Mouse (Mus musculus): ENCODE data around the gene Stk24.

The Stk24 gene

DNA sequence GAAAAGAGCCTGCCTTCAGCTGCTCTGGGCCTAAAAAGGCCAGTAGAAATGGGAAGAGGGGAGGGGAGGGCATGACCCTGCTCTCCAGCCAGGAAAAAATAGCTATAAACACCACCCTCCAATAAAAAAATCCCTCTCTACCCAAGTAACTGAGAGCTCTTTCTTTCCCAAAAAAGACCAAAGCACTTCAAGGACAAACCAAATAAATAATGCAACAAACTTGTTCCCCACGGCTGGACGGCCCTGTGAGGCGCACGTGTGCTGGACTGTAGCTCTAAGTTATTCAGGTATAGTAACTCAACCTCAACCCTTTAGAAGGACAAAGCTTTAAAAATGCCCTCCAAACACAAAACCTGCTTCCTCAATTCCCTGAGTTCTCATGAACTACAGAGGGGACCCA is 28.1 kb downstream of the Stk24 start:
- DNase-seq (ENCODE audit: low read depth, low spot score), result no peak

DNA sequence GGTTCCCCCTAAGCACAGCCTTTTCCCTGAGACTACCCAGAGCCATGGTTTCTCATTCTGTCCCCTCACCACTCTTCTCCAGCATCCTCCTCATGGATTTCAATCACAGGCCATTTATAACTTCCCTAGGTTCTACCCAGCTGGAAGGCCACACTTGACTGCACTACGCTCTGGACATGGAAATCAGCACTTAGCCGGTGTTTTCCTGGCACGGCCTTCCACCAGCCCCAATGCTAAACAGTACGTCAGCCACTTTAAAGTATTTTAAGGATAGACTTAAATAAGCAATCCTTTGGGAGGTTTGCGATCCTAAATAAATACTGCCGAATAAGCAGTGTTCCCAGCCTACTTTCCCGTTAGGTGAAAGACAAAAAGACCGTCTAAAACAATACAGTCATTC is 29.8 kb downstream of the Stk24 start:
- DNase-seq (ENCODE audit: low read depth, low spot score), result no peak

DNA sequence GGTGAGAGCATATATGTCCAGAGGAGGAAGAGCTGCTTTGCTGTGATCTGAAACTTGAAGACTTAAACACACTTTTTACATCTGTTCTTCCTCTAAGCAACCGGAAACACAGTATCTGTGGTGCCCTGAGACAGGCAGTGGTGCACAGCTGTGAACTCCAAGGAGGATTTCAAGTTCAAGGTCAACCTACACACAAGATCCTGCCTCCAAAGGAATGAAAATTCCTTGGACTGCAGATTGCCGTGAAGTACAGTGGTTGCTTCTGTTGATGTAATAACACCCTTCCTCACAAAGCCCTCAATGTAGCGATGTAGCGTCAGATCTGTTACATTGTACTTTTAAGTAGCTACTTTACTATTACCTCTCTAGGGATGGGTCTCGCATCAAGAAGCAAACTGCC is 30.5 kb downstream of the Stk24 start:
- DNase-seq (ENCODE audit: low read depth, low spot score), result no peak

DNA sequence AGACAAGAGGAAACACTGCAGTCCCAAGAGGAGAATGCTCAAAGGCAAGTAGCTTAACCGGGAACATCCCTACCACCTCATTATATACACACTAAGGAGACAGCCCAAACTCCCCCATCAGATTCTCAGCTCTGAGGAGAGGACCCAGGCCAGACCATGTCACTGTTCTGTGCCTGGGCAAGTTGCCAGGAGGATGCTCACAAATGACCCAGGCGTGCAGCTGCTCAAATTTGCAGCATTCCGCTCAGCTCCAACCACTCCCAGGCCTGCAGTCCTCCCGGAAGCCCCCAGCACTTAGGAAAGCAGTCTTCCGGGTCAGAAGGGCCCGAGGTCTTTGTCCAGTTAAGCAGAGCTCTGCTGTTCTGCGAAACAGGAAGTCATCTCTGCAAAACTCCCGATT is 31.6 kb downstream of the Stk24 start:
- DNase-seq (ENCODE audit: low read depth, low spot score), result peak; percentile 50

DNA sequence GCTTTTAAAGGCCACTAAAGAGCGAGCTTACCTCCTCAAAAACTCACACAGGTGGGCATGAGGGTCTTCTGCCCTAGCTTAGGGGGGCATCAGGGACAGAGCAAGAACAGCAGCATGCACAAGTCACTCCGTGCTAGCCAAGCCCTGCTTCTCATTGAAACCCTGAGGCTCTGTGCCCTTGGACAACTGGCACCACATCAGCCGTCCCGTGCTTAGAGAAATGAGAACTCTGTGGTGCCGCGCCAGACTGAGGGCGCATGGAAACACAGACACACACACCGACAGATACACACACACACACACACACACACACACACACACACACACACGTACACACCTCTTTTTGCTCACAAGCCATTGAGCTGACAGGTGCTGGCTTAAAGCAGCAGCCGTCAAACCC is 32.7 kb downstream of the Stk24 start:
- DNase-seq (ENCODE audit: low read depth, low spot score), result no peak

DNA sequence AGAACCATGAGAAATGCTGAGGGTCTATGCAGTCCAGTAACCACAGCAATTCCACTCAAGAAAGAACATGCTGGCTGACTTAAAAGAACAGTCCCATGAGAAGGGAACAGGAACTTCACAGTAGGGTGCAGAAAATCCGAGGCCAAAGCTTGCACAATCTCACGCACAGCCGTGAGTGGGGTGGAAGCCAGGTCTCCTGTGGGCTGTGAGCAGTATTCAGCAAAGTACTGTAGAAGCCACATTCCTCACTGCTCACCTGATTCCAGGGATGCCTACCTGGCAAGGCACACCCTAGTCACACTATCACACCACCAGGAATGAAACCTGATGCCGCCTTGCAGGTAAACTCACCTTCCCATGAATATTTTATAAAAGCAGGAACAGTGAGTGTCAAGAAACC is 33.2 kb downstream of the Stk24 start:
- DNase-seq (ENCODE audit: low read depth, low spot score), result no peak

DNA sequence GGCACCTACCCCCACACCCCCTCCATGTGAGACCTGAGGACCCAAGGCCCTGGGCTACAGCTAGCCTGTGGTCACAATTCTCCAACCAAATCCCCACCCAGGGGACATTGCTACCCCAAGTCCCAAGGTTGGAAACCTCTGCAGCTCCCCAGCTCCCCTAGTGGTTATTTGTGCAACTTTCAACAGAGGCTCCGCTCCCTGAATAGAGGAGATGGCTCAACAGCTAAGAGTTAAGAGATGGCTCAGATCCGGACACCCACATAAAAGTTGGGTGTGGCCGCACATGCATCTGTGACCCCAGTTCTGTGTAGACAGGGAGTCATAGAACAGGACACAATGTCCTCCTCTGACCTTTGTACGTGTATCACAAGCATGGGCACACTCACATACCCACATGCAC is 33.8 kb downstream of the Stk24 start:
- no peak for DNase-seq (ENCODE audit: low read depth, low spot score)

DNA sequence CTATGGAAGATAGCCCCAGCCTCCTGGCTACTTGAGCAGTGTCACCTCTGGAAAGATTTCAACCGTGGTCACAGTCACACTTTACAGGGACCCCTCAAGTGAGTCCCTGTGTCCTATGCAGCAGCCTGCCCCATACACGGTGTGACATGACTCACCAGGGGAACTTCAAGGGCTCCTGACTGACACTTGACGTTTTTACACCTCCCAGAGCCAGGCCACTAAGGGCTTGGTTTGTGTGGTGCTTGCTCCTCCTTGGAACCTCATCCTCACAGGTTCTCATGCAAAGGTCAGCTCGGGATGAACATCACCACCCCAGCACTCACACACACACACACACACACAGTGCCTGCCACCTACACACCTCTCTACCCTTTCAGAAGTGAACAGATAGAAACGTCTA is 34.9 kb downstream of the Stk24 start:
- no peak for DNase-seq (ENCODE audit: low read depth, low spot score)

DNA sequence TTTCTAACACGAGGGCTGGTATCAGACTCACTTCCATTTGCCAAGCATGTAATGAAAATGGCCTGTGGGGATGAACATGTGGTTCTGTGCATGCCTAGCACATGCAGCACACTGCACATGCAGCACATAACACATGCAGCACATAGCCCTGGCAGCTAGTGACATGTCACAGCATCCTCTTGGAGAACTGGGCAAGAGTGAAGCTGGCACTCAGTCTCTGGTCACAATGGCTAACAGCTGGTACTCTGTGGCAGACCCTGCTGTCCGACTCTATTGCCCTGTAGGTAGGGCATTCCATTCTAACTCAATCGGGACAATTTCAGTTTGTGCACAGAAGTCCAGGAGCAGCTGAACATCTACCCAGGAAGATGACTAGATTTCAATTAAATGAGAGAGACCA is 36.9 kb downstream of the Stk24 start:
- no peak for DNase-seq (ENCODE audit: low read depth, low spot score)

DNA sequence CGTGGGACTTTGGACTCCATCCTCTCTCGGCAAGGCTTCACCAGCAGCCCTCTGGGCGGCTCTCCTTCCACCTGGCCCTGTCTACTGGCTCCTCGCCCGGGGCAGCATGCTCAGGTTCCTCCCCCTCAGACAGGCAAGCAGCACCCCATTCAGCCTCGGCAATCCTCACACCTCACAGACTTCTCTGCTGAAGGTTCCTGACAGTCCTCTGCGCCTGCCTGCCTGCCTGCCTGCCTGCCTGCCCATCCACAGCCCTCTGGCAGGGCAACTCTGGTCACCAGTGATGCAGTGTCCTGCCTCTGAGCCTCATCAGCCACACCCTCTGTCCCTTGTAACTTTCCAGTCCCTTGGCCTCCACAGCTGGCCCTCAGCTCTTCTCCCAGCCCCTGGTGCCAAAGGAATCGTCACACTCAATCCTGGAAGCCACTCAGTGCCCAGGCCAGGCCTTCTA is 39.8 kb downstream of the Stk24 start:
- no peak for DNase-seq (ENCODE audit: low read depth, low spot score)

DNA sequence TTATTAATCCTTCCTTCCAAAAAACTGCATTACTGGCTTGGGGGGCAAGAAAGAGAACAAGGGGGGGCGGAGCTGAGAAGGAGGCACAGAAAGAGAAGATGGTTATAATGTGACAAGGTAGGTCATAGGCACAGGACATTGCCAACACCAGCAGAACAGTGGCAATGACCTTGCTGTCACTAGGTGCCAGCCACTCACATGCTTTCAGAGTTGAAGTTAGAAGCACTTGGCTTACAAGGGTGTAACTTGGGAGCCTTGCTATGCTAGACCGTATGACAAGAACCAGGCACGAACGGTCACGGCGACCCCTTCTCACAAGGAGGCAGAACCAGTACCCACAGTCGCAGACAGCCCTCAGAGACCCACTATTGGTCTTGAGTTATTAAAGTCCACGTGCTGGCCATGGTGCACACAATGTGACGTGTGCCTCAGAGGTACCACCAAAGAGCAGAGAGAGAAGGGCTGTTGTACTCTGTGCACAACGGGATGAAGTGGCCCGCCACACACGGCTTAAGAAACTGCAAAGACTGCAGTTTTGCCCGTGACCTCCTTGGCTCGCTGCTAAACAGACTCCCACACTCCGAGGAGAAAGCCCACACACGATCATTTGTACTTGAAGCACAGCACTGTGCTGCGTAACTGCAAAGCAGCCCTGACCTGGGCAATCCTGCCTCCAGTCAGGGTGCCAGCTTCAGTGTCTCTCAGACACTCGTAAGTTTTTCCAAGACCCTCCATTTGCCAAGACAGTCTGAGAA is 40.8 kb downstream of the Stk24 start:
- no peak for DNase-seq (ENCODE audit: low read depth, low spot score)

DNA sequence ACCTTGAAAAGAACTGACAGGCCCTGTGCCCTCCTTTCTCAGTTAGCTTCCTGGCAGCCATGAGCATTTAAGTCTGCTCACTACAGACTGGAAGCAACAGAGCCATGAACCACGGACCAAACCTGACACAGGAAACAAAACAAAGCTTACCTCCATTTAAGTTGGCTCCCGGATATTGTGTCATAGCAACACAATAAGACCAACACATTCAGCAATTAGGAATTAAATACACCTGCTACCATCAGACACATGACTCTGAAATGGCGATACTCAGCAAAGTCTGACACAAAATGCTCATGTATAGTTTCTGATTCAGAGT is 49.8 kb downstream of the Stk24 start:
- no peak for DNase-seq (ENCODE audit: low read depth, low spot score)

DNA sequence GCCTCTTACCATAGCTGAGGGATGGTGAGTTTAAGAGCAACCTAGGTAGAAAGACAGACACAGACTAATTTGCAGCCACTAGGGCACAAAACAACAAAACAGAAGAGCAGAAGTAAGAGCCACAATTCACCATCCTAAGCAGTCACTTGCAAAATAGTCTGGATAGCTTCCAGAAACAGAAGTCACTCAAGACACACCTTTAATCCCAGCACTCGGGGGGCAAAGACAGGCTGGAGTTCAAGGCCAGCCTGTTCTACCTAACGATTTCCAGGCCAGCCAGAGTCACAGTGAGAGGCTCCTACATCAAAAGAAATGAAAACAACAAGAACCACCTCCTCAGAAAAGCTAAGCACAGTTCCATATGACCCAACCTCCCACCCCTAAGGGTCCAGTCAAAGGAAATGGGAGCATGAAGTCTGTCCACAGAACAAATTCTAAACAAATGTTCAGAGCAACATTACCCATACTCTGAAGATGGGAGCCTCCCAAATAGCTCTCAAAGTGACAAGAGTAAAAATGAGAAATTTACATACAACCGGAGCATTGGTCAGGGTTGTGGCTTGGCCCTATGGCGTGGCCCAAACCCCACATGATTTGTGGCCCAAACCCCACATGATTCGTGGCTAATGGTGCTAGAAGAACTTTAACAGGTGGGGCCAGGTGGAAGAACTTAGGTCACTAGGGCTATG is 50.3 kb downstream of the Stk24 start:
- DNase-seq (ENCODE audit: low read depth, low spot score), result no peak

DNA sequence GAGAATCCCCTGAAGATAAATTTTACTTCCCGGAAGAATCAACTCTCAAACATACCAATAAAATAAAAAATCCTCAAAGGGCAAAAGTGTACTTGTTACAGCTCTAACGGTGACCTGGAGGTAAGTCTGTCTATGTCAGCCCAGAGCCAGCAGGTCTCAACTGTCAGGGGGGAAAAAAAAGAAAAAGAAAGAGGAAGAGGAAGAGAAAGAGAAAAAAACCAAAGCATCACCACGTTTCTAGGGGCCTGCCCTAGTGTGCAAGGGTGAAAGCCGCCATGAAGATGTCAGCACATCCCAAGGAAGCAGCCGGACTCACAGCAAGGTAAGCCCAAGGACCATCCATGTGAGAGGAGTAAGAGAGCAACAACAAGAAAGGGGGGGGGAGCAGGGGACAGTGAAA is 50.9 kb downstream of the Stk24 start:
- no peak for DNase-seq (ENCODE audit: low read depth, low spot score)

DNA sequence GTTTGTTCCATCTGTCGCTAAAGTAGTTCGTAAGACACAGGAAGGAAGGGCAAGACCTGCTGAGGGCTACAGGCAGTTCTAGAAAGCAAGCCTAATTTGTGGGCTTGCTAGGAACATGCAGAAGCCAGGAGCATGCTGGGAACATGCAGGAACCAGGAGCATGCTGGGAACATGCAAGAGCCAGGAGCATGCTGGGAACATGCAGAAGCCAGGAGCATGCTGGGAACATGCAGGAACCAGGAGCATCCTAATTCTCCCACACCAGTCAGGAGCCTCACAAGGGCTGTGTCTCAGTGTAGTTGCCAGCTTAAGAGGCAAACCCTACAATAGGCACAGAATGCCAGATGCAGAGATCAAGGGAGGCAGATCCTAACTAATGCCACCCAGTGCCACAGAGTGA is 53.4 kb downstream of the Stk24 start:
- no peak for DNase-seq (ENCODE audit: low read depth, low spot score)

DNA sequence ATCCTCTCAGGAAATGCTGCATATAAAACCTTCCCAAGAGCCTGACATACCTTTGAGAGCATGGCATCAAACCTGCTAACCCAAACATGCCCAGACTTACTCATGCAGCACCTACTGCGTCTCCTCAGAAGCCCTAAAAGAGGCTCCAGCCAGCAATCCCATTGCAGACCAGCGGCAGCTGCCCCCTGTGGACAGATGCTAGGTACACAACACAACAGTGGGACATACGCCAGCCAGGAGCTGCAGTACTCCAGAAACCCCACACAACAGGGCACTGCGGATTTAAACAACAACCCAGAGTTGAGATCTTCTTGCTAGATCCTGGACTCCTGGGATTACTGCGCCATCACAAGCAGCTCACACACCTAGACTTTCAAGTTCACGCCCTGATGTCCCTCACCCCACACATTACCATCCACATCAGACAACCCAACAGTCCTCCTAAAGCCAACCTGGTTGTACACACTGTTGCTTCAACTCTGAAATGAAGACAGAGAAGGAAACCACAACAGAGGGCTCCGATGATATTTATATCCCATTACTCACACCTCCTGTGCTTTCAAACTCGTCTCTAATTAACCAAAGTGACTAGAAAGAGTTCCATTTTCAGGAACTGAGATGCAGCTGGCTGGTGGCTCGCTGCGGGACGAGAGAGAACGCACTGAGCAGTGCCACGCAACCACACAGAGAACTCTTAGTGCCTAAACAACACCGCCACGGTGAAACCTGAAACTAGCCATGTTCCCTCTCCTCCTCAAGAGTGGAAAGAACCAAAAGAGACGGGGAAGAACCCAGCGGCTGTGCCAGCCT is 55.1 kb downstream of the Stk24 start:
- no peak for DNase-seq (ENCODE audit: low read depth, low spot score)

DNA sequence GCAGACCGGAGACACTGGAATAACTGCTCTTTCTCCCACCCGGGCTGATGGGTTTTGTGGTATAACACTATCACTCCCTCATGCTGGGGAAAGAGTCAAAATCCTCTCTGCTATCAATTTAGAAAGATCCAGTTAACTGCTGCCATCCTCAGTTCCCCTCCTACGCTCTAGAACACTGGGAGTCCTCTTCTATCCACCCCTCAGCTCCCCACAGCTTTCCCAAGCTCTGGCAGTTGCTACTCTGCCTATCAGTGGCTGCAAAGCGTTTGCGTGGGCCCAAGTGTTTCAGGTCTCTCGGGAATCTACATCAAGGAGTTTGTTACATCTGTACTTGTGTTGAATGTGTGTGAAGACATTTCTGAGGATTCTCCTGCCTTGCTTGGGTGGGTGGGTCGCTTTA is 57.2 kb downstream of the Stk24 start:
- no peak for DNase-seq (ENCODE audit: low read depth, low spot score)

DNA sequence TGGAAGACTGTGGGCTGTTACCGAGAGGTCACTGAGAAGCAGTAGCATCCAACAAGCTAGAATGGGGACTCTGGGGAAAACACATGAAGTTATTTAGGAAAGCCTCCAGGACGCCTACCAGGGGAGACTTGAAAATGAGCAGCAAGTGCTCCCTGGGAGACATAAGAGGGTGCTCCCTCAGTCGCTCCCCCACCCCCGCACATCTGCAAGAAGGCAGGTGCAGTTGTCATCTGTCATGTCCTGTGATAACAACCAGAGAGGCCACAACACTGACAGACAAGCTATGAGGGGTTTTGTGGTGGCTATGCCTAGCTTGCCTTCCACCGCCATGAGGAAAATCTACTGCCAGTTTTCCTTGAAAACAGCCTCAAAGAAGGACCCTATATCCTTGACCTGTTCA is 57.7 kb downstream of the Stk24 start:
- DNase-seq (ENCODE audit: low read depth, low spot score), result no peak

DNA sequence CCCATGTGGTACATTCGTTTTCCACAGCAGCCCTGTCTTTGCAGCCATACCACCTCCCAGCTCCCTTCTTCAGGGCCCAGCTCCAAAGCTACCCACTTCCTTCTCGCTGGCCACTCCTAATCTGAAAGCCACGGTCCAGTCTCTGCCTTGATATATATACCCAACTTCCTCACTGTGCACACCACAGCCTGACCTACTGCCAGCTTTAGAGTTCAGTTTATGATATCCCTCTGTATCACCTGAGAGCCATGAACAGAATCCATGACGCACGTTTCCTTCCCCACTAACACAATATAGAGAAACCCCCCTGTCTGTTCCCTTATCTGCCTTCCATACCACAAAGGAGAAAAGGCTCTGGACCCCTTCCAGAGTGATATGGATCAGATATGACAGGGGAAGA is 61.4 kb downstream of the Stk24 start:
- no peak for DNase-seq (ENCODE audit: low read depth, low spot score)

DNA sequence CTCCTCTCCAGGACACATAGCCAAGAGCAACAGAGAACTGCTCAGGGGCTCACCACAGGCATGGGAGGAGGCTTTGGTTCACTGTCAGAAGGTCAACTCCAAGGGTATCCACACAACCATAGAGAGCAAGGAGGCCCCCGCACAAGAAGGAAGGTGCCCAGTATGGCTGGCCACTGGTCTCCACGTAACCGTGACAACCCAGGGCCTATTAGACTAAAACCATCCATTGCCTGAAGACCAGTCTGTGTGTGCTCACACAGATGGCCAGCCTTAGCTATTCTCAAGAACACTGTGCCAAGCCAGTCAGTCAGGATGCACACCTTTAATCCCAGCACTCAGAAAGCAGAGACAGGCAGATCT is 62.5 kb downstream of the Stk24 start:
- DNase-seq (ENCODE audit: low read depth, low spot score), result no peak

DNA sequence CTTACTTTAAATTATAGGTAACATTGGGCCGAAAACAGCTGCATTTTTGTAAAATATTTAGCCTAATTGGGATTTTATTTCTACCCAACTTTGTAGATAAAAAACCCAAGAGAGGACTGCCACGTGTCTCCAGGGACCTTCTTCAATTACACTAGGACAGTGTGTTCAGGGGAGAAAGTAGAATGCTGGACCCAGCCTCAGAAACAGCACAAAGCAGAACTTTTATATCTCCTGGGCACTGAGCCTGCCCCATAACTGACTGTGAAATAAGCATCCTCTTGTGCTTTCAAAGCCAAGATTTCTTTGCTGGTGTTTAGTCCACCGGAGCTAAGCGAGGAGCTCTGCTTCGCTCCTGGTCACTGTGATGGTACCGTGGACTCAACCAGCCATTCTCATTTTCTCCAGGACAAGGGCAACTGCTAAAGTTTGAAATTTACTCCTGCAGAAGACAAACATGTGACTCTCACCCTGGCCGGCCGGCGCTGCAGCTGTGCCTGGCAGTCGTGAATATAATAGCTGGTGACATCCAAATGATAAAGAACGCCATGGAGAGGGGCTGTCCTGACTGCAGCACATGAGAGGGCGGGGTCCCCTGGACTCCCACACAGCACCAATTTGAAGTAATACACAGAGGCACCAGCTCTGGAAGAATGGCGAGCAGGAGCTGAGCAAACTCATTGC is 63.0 kb downstream of the Stk24 start:
- DNase-seq (ENCODE audit: low read depth, low spot score), result no peak

DNA sequence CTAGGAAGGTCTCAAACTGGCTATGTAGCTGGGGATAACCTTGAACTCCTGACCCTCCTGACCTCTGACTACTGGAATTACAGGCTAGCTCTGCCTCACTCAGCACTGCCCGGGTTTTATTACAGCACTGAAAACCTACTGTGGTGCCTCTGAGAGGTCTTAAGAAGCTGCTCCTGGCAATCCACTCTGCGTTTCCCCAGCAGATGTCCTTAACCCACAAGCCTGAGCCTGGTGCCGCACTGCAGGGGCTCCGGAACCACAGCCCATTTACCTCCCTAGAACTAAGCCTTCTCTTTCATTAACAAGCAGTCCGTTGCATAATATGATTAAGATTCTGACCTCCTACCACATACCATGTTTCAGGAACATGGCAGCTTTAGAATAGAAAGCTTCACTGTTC is 63.7 kb downstream of the Stk24 start:
- no peak for DNase-seq (ENCODE audit: low read depth, low spot score)

All from mesoderm, embryonic 11.5 days (tissue).